Mouse (Mus musculus): ENCODE measurements at regions not wholly inside any gene's neighbourhood (a gene's known extent, or its start where the extent isn't known, plus 50 kb on each side); places are given as distances from the start of the nearest gene placed in this dataset.
A peak's percentile ranks its signal among the peaks of the same experiment; 100 is the strongest.

DNA sequence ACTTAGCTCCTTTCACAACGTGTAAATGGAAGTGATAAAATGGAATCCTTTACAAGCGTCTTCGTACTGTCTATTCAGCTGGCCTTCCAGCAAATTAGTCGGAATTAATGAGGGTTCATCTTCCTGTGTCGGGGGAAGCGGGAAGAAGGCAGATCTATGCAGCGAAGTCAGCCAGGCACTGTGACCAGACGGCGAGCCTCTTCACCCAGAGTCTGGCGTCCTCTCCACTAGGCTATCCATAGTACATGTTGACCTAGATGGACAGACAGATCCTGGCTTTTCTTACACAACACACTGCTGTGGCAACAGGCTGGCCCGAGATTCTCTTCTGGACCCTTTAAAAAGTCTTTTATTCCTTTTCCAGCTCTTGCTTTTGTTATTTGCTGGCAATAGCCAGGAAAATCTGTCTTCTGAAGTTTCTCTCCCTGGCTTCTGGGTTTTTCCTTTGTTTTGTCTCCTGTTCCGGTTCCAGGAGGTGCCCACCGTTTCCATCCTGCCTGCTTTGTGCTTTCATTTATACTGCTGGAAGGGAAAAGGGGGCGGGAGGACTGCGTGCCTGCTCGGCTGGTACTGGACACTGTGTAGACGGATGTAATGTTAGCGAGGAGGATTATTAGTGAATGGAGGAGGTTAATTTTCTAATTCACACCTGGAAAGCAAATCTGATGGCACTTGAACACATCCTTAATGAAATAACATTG, 213.3 kb upstream of the Ppp2r3a start:
- ATAC-seq (ENCODE audit: insufficient number of reproducible peaks, low FRiP score, low TSS enrichment) = no peak

DNA sequence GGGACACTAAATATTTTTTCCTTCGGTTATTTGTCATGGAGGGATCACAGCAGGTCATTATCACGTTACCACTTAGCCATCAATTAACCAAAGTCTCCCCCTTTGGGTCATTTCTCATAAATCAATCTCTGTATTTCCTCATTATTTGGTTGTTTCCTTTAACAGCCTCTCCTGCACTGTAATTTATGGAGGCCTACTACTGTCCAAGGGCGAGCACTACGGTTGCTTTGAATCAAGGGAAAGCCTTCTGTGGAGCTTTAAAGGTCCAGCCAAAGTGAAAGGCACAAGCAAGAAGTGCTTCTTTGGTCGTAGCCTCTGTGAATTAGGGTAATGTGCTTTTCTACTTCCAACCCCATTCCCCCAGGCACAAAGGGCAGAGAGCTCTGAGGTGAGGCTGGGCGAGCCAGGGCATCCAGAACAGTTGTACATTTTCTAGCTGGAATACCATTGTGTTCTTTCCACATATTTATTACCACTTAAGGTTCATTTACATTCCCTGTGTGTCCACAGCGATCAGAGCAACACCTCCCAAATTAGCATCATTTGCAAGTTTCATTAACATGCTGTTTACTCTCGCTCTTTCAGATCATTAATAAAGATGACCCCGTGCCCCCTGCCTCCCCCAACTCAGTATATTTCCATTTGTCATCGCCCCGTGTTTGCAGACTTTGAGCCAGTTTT, 207.5 kb upstream of the Ppp2r3a start:
- ATAC-seq (ENCODE audit: insufficient number of reproducible peaks, low FRiP score, low TSS enrichment) = no peak

DNA sequence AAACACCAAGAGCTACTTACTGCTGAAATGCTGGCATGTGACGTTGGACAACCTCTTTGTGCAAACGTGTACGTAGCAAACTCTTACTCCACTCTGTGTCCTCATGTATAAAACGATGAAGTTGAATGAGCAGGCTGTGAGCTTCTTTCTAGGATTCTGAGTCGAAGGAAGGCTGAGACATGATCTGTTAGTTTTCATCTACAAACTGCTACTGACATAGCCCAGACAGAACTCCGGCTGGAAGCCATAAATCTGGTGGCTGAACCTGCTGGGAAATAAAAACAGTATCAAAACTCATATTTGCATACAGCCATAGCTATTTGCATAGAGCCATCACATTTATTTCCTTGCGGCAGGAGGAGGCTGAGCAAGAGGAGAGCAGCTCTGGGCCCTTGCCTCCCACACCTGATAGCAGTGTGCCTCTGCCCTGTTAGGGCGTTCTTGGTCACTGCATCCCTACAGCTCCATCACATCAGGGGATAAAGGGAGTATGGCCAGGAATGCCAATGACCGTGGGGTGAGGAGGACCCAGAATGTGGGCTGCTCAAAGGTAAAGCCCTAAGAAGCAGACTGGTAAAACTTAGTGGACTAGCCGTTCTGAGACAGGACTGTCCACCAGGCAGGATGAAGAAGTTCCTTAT, 206.8 kb upstream of the Ppp2r3a start:
- no peak for ATAC-seq (ENCODE audit: insufficient number of reproducible peaks, low FRiP score, low TSS enrichment)

DNA sequence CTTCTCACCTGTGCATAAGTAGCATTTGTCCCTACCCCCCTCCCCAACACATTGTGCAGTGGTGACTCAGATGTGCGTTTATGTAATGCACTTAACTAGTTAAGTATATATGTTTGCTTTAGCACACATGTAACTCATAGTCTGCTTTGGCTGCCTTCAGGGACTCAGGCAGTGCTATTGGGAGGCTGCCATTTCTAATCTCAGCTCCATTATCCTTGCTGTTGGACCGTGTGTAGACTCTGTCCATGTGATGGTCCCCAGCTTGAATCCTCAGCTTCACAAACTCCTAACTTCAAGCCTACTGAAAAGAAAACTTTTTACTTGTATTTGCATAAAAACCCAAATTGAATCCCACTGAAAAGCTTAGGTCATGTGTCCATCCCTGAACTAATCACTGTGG, 194.7 kb upstream of the Ppp2r3a start:
- no peak for ATAC-seq (ENCODE audit: insufficient number of reproducible peaks, low FRiP score, low TSS enrichment)

DNA sequence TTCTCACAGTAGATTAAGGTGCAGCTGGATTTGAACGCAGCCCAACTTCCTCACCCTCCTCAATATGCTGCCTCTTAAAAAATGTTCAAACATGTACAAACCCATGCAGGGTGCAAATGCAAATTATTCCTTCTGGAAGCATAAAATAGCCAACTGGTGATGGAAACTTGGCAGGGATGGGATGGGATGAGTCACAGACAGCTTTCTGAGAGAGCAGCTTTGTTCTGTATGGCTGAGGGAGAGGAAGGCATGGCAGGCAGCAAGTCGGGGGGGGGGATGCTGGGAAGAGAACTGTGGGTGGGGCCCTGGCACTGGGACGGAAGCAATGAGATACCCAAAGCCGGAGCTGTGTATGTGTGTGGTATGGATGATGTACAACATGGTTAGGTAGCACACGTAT, 194.2 kb upstream of the Ppp2r3a start:
- peak; percentile 64; the same call in 1 of the 2 replicates for ATAC-seq (ENCODE audit: insufficient number of reproducible peaks, low FRiP score, low TSS enrichment)

DNA sequence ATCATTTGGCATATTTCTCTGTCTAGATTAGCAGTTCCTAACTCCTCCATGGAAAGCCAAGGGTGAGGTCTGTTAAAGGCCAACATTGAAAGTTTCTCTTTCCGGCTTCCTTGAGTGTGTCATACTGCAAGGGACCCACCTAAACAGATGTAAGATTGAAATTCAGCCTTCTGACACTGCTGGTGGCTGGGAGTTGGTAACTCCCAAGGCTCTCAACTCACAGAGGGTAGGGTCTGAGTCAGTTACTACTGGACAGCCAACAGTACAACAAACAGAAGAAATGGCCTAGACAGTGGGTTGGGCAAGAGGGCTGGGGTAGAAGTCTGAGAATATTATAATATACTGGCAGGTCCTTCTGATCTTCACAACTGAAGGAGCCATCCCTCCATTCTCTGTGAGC, 193.7 kb upstream of the Ppp2r3a start:
- no peak for ATAC-seq (ENCODE audit: insufficient number of reproducible peaks, low FRiP score, low TSS enrichment)

DNA sequence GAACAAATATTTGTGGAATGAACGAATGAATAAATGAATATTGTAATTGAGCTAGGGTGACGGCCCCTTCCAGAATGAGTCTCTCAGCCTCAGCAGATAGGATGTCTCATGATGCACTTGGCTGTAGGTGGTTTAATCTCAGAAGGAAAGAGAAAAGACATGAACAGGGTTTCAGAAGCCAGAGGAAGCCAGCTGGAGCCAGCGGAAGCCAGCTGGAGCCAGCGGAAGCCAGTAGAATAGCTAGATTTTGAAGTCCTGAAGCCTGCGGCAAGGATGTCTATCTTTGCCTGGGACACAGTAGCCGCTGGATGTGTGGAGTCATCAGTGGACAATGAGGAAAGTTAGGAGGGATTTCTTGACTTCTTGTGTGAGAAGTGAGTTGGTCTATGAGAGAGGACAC, 188.3 kb upstream of the Ppp2r3a start:
- ATAC-seq (ENCODE audit: insufficient number of reproducible peaks, low FRiP score, low TSS enrichment) = no peak

DNA sequence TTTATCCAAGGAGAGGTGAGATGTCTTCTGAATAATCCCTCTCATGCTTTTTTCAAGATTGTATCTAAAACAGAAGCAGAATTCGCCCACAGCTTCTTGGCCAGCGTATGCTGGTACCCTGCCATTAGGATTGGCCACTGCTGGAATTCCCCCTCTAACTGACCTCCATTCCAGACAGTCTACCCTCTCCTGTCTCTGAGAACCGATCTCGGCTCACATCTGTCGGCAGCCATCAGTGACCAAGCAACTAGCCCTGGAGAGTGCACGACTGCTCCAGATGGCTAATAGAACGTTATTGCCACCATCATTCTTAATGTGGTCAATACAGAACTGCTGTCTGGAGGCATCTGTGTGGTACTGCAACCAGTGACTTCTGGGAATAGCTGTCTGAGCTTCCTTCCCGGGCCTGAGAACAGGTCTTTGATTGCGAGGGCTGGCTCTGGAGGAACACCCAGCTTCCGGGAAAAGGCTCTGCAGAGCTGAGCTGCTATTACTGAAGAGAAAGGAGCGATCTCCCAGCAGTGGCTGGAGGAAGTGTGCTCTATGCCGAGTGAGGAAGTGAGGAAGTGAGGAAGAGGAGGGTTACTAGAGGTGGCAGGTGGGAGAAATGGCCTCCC, 187.1 kb upstream of the Ppp2r3a start:
- ATAC-seq (ENCODE audit: insufficient number of reproducible peaks, low FRiP score, low TSS enrichment) = no peak

DNA sequence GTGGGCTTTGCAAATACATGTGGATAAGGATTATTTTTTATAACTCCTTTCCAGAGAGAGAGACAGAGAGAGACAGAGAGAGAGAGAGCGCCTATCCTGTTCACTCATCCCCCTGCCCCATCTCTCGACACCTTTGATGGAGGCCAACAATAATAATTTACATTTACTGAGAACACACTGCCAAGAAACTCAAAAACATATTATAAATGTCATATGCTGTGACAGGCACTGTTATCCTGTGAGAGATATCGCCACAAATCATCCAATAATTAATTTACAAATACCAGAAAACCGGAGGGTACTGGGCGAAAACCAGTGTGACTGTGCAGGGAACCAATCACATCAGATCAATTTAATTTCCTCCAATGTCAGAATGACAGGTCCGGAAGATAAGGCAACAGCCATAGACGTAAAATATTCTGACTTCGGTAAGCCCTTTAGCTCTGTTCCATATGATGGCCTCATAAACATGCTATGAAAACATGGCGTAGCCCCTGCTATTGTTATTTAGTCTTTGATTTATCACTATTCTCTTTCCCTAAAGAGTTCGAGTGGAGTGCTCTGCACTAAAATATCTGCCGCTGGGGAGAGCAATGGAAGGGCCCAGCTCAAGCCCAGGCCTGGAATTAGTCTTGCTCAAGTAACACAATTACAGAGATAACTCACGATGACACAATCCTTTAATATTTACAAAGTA, 173.5 kb upstream of the Ppp2r3a start:
- ATAC-seq (ENCODE audit: insufficient number of reproducible peaks, low FRiP score, low TSS enrichment) = no peak

DNA sequence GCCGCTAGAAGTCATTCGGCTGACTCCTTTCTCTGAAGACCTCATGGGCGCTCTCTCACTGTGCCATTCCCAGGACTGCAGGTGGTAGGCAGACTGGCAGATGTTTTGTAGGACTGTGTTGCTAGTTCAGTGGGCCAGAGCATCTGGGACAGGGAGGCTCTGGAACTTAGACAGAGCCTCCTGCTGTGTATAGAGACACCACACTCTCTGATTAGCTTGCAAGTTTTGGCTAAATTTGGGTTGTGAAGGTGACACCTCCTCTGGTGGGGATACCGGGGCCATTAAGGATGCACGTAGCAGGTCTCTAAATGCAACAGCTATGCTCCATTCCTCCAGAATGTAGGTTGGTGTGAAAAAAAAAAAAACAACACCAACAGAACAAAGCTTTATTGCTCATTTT, 171.4 kb upstream of the Ppp2r3a start:
- no peak for ATAC-seq (ENCODE audit: insufficient number of reproducible peaks, low FRiP score, low TSS enrichment)

DNA sequence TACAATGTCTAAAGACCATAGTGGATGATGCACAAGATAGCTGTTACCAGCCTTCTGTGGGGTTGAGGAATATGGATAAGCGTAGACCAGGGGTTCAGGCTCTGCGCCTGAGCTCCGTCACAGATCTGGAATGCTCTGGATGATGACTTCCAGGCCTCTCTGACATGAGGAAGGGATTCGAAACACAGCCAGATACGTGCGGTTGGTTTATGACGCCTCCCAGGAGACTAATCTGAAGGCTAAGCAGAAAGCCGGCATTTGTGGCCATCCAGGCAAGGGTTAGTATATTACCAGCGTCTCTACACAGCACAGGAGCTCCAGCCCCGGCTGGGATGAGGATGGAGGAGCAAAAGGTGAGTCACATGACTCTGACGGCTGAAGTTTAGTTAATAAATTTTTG, 170.4 kb upstream of the Ppp2r3a start:
- ATAC-seq (ENCODE audit: insufficient number of reproducible peaks, low FRiP score, low TSS enrichment) = no peak

DNA sequence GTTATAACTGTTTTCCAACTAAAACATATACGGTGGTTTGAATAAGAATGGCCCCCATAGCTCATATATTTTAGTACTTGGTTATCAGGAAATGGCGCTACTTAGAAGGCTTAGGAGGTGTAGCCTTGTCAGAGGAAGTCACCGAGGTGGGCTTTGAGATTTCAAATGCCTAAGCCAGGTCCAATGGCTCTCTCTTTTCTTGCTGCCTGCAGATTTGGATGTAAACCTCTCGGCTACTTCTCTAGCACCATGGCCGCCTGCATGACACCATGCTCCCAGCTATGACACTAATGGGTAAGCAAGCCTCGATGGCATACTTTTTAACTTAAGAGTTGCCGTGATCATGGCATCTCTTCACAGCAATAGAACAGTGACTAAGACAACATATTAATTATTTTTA, 169.5 kb upstream of the Ppp2r3a start:
- ATAC-seq (ENCODE audit: insufficient number of reproducible peaks, low FRiP score, low TSS enrichment) = no peak

DNA sequence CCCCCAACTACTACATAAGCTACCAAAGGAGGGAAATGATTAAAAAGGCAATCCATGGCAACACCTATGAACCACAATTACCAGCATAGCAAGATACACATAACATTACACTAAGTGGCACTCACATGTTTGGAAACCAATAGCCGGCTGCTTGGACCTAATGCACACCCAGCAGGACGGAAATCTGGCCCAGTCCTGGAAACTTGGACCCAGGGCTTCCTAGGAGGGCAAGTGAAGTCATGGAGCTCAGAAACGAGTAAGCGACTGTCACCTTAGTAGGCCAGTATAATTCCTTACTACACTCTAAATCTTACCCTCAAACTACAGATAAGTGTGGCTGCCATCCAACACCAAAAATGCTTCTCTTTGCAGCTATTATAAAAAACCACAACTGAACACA, 168.6 kb upstream of the Ppp2r3a start:
- ATAC-seq (ENCODE audit: insufficient number of reproducible peaks, low FRiP score, low TSS enrichment) = no peak

DNA sequence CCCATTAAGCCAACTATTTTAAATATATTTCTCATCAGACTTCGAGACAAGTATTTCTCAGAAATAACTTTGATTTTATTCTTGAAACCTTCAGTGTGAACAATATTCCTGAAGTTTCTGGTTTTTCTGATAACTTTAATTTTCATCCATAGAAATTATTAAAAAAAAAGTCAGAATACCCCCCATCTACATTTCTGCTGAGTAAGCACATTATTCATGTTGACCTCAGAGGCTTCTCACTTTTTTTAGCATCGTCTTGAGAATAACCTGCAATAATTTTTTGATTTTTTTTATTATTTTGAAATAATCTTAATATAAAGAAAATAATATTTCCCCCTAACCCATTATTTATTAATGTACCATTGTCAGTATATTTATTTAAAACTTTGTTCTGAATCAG, 166.1 kb upstream of the Ppp2r3a start:
- no peak for ATAC-seq (ENCODE audit: insufficient number of reproducible peaks, low FRiP score, low TSS enrichment)

DNA sequence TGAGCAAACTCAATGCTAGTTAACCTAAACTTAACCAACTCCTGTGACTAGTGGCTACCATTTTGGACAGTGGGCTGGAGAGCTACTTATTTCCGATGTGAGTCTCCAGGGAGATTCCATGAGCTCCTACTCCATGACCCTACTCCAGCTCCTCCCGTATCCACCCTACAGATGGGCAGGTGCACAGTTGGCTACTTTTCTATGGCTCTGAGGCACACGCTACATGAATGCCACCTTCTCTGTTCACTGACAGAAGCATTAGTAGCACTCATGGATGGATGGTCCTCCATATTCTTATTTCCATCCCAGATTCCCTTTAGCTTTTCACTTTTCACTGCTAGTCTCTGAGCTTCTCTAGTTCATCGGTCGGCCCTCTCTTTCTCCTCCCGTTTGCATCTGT, 164.7 kb upstream of the Ppp2r3a start:
- ATAC-seq (ENCODE audit: insufficient number of reproducible peaks, low FRiP score, low TSS enrichment) = no peak

DNA sequence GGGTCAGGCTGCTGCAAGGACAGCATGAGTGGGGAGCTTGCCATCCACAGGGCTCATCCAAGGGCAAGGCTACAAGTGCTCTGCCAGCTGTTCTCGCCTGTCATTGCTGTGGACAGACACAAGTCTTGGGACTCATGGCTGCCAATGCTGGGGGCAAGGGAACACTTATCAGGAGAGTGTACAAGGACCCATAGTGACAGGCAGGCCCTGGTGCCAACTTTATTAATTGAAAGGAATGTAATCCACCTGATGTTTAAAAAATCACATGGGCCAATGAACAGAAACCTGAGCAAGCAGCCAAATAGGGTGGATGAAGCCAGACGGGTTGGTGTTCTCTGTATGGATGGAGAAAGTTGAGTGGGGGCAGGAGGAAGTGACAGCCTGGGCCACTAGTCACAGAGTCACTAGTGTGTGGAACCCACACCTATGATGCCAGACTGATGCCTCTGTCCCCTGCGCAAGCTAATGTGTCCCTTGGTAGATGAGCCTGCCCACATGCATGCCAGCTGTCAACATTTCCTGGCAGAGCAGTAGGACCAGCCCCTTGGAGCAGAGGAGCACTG, 161.6 kb upstream of the Ppp2r3a start:
- ATAC-seq (ENCODE audit: insufficient number of reproducible peaks, low FRiP score, low TSS enrichment) = no peak

DNA sequence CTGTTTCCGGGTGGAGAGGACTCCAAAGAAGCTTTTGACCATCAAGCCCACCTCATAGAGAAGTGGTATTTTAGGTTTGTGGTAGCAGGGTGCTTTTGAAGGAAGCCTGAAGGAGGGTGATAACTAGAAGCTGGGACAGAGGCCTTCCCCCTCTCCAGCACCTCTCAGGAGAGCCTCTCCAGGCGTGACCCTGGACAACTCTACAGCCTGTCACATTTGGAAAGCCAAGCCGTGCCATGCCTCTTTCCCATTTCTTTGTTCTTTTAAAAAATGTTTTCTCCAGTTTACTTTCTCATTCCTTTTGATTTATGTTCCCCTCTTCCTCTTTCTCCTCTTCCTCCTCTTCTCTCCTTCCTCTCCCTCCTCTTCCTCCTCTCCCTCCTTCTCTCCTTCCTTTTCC, 160.4 kb upstream of the Ppp2r3a start:
- no peak for ATAC-seq (ENCODE audit: insufficient number of reproducible peaks, low FRiP score, low TSS enrichment)

DNA sequence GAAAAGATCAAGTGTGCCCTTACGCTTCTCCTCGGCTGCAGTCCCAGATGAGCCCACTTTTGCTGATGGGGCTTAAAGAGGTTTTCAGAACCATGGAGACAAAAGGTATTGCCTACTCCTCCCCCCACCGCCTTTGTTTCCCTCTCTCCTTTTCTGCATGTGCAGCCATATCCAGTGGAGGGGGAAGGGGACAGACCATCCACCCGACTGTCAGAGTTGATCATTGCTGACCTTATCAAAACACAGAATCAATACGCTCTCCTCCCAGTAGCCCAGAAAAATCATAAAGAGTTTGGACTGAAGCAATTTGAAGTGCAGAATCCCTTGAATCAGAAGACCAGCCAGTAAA, 159.9 kb upstream of the Ppp2r3a start:
- ATAC-seq (ENCODE audit: insufficient number of reproducible peaks, low FRiP score, low TSS enrichment) = no peak

DNA sequence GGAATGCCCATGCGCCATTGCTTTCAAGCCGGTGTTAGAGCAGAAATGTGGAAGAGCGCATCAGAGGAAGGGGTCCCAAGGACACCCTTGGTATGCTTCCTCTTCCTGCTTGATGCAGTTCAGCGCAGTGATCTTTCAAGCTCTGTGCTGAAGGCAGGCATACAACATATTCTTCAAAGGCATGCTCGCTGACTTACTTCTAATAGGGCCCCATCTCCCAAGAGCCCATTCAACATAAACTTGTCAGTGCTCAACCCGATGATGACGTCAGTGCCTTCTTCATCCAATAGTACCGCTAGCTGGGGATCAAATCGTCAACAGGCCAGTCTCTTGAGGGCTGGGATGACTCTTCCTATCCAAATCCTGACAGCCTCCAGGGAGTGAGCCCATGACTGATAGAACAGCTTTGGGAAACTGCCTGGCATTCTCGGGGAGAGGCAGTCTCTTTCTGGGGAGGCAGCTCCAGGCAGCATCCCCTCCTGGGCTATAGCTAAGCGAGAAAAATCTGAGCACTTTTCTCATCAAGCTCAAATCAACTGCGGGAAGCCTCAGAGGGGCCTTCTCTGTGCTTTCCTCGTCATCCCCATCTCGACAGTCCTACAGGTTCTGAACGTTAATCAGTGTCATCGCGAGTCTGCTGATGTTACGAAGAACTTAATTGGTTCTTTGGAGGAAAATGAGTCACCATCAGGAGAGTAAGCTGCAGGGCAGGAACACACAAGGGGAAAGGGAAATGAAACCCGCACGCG, 159.4 kb upstream of the Ppp2r3a start:
- ATAC-seq (ENCODE audit: insufficient number of reproducible peaks, low FRiP score, low TSS enrichment) = no peak

DNA sequence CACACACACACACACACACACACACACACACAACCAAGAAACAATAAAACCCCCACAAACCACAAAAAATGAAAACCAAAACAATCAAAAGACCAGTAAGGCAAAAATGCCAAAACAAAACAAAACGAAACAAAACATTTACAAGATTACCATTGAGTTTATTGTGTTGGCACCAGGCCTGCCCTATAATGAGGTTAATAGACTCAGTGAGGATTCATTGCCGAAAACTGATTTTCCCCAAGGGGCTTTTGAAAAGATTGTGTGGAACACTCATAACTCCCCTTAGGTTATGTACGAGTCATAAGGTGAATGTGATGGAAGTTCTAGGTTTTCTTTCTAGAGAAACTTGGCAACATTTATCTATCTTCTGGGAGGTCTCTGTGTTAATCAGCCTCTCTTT, 158.8 kb upstream of the Ppp2r3a start:
- ATAC-seq (ENCODE audit: insufficient number of reproducible peaks, low FRiP score, low TSS enrichment) = no peak

Data from cerebellum, adult (tissue).